9 mouse cellular contexts compared by ENCODE assay signal in genomic region chr2:151682357-151682756, GRCm38 (mm10). TPM values are rescaled to one million over a fixed set of nuclear protein-coding genes. Genes with fewer than 3 reads are reported as not detected.
DNase-seq lines count a peak whose midpoint lies in the region; ATAC-seq and TF ChIP-seq lines count a peak whose summit lies in the region.
"Had no signal": no experiment of that assay in that cellular context is flagged by ENCODE, and none has a peak within 500 bp of the region (broad histone marks: within the 10 kb centered on the region; RNA-seq: fewer than 3 reads in every experiment).

No protein-coding gene starts in this region.

- DNase-seq in layer of hippocampus, adult 11-12 months (ENCODE audit: low spot score): peak; percentile 29
- DNase-seq in layer of hippocampus, adult 9-11 months: no peak
- DNase-seq in ES-E14 (ENCODE audit: low read depth, low spot score): no peak
- DNase-seq in cerebellum, postnatal 14 days: peak; percentile 66 to 71
- DNase-seq in hindbrain, embryonic 14.5 days (ENCODE audit: low spot score): peak; percentile 64

- H3K9ac ChIP-seq in ES-E14 (ENCODE audit: insufficient read depth, low read depth, low read length, poor library complexity, severe bottlenecking): no peak overlapping the region
- no peak overlapping the region for H3K9ac ChIP-seq in hindbrain, embryonic 14.5 days
- no peak overlapping the region for H3K9ac ChIP-seq in neural tube, embryonic 12.5 days
- H3K9ac ChIP-seq: limb, embryonic 13.5 days had no signal

- H3K27ac ChIP-seq in ES-E14 (ENCODE audit: insufficient read depth, low read depth, low read length, poor library complexity, severe bottlenecking): no peak overlapping the region
- no peak overlapping the region for H3K27ac ChIP-seq in hindbrain, embryonic 14.5 days
- no peak overlapping the region for H3K27ac ChIP-seq in neural tube, embryonic 12.5 days
- H3K27ac ChIP-seq: limb, embryonic 13.5 days had no signal

- in situ Hi-C loops in ES-E14 (cut with MboI; ENCODE audit: low sequenced_read_pairs in 2 of 2, unreplicated experiment in 2 of 2): no loop called here

- no peaks in the 10 kb centered on the region for H3K4me1 ChIP-seq in ES-E14 (ENCODE audit: control insufficient read depth in 2 of 2, insufficient read depth in 2 of 2, low read length in 2 of 2, poor library complexity in 1 of 2)
- H3K4me1 ChIP-seq in hindbrain, embryonic 14.5 days (replicated peaks; ENCODE audit: control insufficient read depth, insufficient read depth, low read length): no peaks in the 10 kb centered on the region
- no peaks in the 10 kb centered on the region for H3K4me1 ChIP-seq in neural tube, embryonic 12.5 days
- H3K4me1 ChIP-seq: limb, embryonic 13.5 days had no signal

- 61% methylated on average over 3 of the region's 3 CpGs for WGBS in hindbrain, embryonic 14.5 days
- 56% methylated on average over 3 of the region's 3 CpGs for WGBS in neural tube, embryonic 12.5 days

- H3K4me2 ChIP-seq in hindbrain, embryonic 14.5 days (replicated peaks): no peak overlapping the region
- H3K4me2 ChIP-seq in neural tube, embryonic 12.5 days (replicated peaks): no peak overlapping the region
- H3K4me2 ChIP-seq: limb, embryonic 13.5 days had no signal

- H3K9me3 ChIP-seq in ES-E14 (ENCODE audit: control insufficient read depth, insufficient read depth, low read depth, low read length): no peaks in the 10 kb centered on the region
- H3K9me3 ChIP-seq in hindbrain, embryonic 14.5 days (ENCODE audit: control insufficient read depth, low read length): no peaks in the 10 kb centered on the region
- H3K9me3 ChIP-seq in neural tube, embryonic 12.5 days: no peaks in the 10 kb centered on the region
- H3K9me3 ChIP-seq: limb, embryonic 13.5 days had no signal

- H3K4me3 ChIP-seq in ES-E14 (ENCODE audit: insufficient read depth in 1 of 2, low read depth in 1 of 2, low read length in 2 of 2, poor library complexity in 1 of 2, severe bottlenecking in 1 of 2): no peak overlapping the region
- no peak overlapping the region for H3K4me3 ChIP-seq in hindbrain, embryonic 14.5 days (replicated peaks; ENCODE audit: low read length)
- no peak overlapping the region for H3K4me3 ChIP-seq in neural tube, embryonic 12.5 days
- H3K4me3 ChIP-seq: limb, embryonic 13.5 days had no signal

- ATAC-seq in hindbrain, embryonic 14.5 days (ENCODE audit: low FRiP score): peak; percentile 82
- peak; percentile 62; the same call in 1 of the 2 replicates for ATAC-seq in neural tube, embryonic 12.5 days (ENCODE audit: low FRiP score, low read depth)
- ATAC-seq in activated CD4-positive, CD25-positive, alpha-beta regulatory T cell, adult 4 months: no peak

- no peaks in the 10 kb centered on the region for H3K36me3 ChIP-seq in ES-E14 (ENCODE audit: control insufficient read depth, insufficient read depth, low read length, poor library complexity, severe bottlenecking)
- no peaks in the 10 kb centered on the region for H3K36me3 ChIP-seq in hindbrain, embryonic 14.5 days (replicated peaks; ENCODE audit: control insufficient read depth, insufficient read depth)
- H3K36me3 ChIP-seq in neural tube, embryonic 12.5 days: no peaks in the 10 kb centered on the region
- H3K36me3 ChIP-seq: limb, embryonic 13.5 days had no signal

- no peaks in the 10 kb centered on the region for H3K27me3 ChIP-seq in hindbrain, embryonic 14.5 days (ENCODE audit: control insufficient read depth, insufficient read depth, low read length)
- H3K27me3 ChIP-seq in neural tube, embryonic 12.5 days (replicated peaks): no peaks in the 10 kb centered on the region
- H3K27me3 ChIP-seq: limb, embryonic 13.5 days had no signal

TF ChIP-seq in ES-E14, 5 proteins besides CTCF, POLR2A, EP300 and RAD21:
- TF ChIP-seq MAFK (IDR thresholded peaks at IDR 0.05; ENCODE audit: insufficient read depth, low read depth, low read length): no peak
- TF ChIP-seq HCFC1 (IDR thresholded peaks at IDR 0.05; ENCODE audit: borderline replicate concordance, insufficient read depth, low read length): no peak
- no peak for TF ChIP-seq ZNF384 (IDR thresholded peaks at IDR 0.05; ENCODE audit: low read depth, low read length)
- TF ChIP-seq ZC3H11A (IDR thresholded peaks at IDR 0.05; ENCODE audit: borderline replicate concordance, low read depth, low read length): peak; percentile 26; the same call in 1 of the 2 replicates

RNA-seq across cellular contexts. Expression of gene Rad21l, which starts 14.0 kb away (rescaled TPM):
- total RNA-seq in ES-E14 (2012; rRNA removed): 0.13 TPM in 1 of 2 replicates, not detected in the other
- polyA plus RNA-seq in hindbrain, embryonic 14.5 days (2014; fragmentation: Nextera tagmentation; extraction: Ambion mirVana): 0.29 and 0.35 TPM in 2 replicates
- polyA plus RNA-seq in neural tube, embryonic 12.5 days (2016; fragmentation: Nextera tagmentation; extraction: Ambion mirVana): 0.11 TPM in 1 of 2 replicates, not detected in the other
- polyA plus RNA-seq in activated CD4-positive, CD25-positive, alpha-beta regulatory T cell, adult 4 months (2017; shearing (Covaris generic)): not detected
- polyA plus RNA-seq: limb, embryonic 13.5 days; stomach, embryonic 16.5 days had no signal

RNA-seq across cellular contexts. Expression of gene Tmem74b, which starts 19.5 kb away (rescaled TPM):
- total RNA-seq in ES-E14 (2012; rRNA removed): 0.40 and 0.85 TPM in 2 replicates
- 25.3 and 28.0 TPM in 2 replicates for polyA plus RNA-seq in hindbrain, embryonic 14.5 days (2014; fragmentation: Nextera tagmentation; extraction: Ambion mirVana)
- 12.6 and 14.2 TPM in 2 replicates for polyA plus RNA-seq in neural tube, embryonic 12.5 days (2016; fragmentation: Nextera tagmentation; extraction: Ambion mirVana)
- not detected for polyA plus RNA-seq in activated CD4-positive, CD25-positive, alpha-beta regulatory T cell, adult 4 months (2017; shearing (Covaris generic))

RNA-seq across cellular contexts. Expression of gene Snph, which starts 50.0 kb away (rescaled TPM):
- total RNA-seq in ES-E14 (2012; rRNA removed): 0.18 and 0.37 TPM in 2 replicates
- polyA plus RNA-seq in hindbrain, embryonic 14.5 days (2014; fragmentation: Nextera tagmentation; extraction: Ambion mirVana): 24.6 and 25.4 TPM in 2 replicates
- 9.2 and 10.8 TPM in 2 replicates for polyA plus RNA-seq in neural tube, embryonic 12.5 days (2016; fragmentation: Nextera tagmentation; extraction: Ambion mirVana)
- under 1 TPM in 1 of 2 experiments, not detected in 1; 0.15 TPM for polyA plus RNA-seq in activated CD4-positive, CD25-positive, alpha-beta regulatory T cell, adult 4 months (2017; shearing (Covaris generic))

Comparison
In these comparisons a context has a peak if more than half of its experiments do, and no peak if none do; other contexts are left out.
1. DNase-seq: peak in layer of hippocampus, adult 11-12 months (single experiment), cerebellum, postnatal 14 days (2 of 2) and hindbrain, embryonic 14.5 days (single experiment); none in layer of hippocampus, adult 9-11 months (single experiment) and ES-E14 (single experiment).
2. RNA of gene Tmem74b, which starts 19.5 kb away (polyA plus RNA-seq): 25.3 to 28.0 TPM in hindbrain, embryonic 14.5 days and 12.6 to 14.2 TPM in neural tube, embryonic 12.5 days; not detected in activated CD4-positive, CD25-positive, alpha-beta regulatory T cell, adult 4 months; every median in the first group is over 10 times any median in the second.